Mouse (Mus musculus) spleen, adult 2 months (tissue): Measurements from ENCODE around the gene Hoxa9.

Experiments
- CTCF ChIP-seq: fragments of 200-500 bp; IDR thresholded peaks from 2 replicates; pipeline ENCODE4 v1.5.1; 2011; ENCODE audit warnings: mild to moderate bottlenecking, inconsistent platforms; ENCODE audit not compliant: insufficient read depth, insufficient read length, insufficient replicate concordance; ENCODE audit errors: extremely low read depth
- POLR2A ChIP-seq: fragments of 200-500 bp; IDR thresholded peaks from 2 replicates; pipeline ENCODE4 v1.6.1; 2011; ENCODE audit warnings: low read depth, low read length, inconsistent platforms

GRCm38 (mm10) chr6:52217459-52217768 is 13.5 kb downstream of the Hoxa9 start:
- no peak for TF ChIP-seq POLR2A
- no peak for TF ChIP-seq CTCF
